Mouse (Mus musculus): ENCODE measurements at regions not wholly inside any gene's neighbourhood (a gene's known extent, or its start where the extent isn't known, plus 50 kb on each side); places are given as distances from the start of the nearest gene placed in this dataset.

DNA sequence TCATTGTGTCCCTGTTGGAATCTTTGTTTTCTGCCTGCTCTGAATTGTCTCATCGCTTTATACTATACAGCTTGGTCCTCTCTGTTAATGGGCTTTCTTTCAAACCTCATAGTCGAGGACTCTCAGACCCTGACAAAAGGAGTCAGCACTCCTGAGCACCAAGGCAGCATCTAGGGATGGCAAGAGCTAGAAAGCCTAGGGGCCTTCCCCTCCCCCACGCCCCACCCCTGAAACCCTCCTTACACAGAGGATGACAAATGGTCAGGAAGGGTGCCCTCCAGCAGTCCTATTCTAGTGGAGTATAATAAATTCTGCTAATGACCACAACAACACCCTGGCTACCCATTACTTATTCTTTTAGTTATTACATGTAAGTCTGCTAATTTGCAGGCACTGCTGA, 74.4 kb downstream of the Tbx19 start:
- DNase-seq: no peak

DNA sequence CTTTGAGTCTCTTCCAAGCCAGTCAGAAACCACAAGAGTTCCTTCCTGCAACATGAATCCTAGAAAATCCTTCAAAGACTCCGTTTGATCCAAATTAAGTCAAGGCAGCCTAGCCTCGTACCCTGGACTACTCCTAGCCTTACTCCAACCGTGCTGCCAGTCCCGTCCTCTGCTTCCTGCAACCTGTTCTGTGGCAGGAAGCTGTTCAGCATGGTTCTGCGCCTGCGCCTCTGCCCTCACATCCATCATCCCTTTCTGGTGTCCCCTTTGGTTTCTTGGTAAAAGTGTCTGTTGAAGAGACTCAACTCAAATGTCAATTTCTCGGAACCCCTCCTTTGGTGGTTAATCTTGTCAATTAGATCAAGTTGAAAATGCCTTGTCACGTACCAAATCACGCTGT, 75.8 kb downstream of the Tbx19 start:
- DNase-seq: no peak

DNA sequence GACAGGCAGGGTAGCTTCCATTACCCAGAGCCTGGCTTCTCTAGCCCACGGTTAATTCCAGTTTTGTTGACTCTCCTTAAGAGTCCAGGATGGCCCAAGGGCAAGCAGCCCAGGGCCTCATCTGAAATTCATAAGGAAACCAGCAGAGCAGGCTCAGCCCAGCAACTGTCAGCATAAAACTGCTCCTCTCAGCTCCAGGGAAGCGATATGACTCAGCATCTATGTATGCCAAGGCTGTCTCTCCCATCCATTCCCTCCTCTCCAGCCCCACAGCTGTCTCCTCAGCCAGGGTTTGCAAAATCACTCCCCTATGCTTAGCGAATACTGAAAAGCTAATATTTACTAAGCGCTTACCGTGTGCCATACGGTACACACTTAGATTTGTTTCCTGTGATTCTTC, 76.4 kb downstream of the Tbx19 start:
- DNase-seq: peak; percentile 35

DNA sequence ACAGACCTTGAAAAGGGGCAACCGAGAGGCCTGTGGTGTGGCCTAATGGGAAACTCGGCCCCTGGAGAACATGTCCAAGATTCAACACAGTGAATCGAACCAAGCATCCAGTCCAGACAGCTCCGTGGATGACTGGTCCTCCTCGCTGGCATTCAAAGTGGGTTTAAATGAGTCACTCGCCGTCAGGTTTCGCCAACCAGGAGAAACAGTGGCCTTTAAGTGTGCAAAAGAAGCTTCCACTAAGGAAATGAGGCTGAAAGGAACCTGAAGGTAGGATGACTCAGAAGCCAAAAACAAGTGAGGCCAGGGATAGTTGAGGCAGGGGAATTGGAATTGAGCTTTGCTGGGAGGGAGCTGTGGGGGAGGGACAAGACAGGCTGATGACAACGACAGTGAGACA, 80.2 kb downstream of the Tbx19 start:
- DNase-seq: no peak

DNA sequence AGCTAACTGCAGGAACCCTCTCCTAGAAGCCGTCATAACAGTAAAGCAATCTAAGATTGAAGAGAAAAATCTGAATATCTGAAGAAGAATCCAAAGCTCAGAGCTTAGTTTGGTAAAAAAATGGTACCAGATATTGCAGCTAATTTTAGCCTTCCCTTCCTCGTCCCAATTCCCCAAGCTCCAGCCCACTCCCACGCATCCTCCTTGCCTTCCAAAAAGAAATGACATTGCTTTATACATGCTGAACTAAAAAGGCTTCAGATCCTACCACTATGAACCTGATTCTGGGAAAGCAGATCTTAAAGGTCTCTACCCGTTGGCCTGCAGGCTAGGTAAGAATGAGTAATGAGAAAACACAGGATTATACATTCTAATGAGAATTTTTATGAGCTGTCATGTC, 83.3 kb downstream of the Tbx19 start:
- DNase-seq: peak; percentile 22

DNA sequence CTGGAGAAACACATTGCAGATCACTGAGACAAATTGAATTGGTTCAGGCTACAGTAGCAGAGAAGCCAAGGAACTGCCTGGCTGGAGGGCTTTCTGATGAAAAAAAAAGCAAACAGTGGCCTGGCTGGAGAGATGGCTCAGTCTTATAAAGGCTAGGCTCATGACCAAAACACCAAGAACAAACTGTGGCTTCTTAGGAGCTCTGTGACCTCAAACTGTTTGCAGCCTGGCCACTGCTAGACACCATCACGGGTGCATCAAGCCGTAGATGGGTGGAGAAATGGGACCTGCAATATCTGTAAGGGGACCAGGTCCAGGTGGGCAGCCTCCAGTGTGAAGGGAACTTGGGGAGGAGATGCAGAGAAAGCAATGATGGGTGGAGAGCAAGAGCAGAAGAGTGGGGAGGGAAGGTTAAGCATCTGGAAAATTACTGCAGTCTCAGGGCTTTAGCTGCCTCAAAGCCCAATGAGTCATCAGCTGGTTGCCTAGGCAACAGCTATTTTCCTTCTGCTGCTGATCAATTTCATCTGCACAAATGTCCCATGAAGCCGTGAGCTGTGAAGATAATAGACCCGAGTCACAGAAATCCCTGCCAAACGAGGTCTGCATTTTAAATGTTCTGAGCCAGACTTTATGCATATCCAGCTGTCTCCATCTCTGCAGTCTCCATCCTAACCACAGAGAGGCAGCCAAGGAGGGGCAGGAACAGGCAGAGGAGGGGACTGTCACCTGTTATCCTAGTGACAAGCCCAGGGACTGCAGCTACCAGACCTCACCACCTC, 85.1 kb downstream of the Tbx19 start:
- DNase-seq: peak; percentile 50

DNA sequence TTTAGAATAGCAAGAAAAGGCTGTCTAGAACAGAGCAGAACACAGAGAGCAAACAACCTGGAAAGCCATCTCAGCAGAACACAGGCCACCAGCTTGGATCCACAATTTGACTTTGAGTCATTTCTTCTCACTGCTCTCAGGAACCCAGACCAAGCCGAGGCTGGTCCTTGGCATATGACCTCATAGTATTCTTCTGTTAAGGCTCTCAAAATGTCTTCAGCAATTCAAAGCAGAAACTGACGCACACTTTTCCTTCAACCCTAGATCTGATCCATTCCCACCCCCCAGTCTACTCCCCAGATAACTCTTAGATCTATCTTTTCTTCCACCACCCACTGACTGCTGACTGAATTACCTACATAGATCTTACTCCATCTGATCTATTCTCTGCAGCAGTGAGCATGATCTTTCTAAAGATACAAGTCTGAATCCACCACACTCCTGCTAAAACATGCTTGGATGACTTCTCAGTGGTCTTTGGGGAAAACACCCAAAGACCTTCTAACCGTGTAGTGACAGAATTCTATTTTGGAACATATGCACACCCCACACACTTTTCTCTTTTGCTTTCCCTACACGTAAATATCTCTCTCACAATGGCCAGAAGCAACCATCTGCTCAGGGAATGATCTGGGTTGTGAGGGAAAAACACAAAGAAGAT, 88.6 kb downstream of the Tbx19 start:
- no peak for DNase-seq

DNA sequence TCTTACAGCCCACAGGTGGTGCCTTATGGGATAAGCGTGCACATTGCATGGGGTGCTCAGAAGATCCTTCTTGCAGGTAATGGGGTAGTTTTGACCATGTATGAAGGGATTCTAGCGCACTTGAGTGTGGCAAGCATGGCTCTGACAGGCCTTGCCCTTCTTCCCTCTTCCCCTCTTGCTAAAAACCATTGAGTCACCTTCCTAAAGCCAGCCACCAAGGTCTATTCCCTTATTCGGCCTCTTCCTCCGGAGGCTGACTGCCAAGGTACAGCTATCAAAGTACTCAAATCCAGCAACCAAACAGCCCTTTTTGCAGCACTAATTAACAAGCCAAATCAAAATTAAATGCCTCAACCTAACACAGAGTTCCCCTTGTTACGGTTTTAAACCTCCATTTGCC, 95.6 kb downstream of the Tbx19 start:
- DNase-seq: no peak

DNA sequence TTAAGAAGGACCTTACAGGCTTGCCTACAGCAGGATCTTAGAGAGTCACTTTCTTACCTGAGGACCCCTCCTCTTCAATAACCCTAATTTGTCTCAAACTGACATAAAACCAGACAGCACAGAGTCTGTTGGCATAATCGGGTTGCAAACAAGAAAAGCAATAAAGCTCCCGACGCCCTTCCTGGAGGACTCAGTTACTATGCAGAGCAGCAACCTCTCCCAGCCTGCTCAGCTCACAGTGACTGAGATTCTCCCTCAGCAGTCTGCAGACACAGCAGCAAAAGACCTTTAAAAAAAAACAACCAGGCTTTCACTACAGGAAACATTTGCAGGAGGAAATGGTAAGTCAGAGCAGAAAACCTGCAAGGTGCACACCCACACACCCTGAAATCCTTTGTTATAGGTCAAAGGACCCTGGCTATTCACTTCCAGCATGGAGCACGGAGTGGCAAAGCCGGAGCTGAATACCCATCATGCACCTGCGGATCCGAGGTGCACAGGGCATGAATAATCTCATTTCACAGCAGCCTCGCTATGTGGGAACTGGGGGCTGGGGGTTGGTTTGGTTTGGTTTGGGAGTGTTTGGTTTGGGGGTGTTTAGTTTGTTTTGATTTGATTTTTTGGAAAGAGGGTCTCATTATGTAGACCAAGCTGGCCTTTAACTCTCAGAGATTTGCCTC, 97.6 kb downstream of the Tbx19 start:
- no peak for DNase-seq

DNA sequence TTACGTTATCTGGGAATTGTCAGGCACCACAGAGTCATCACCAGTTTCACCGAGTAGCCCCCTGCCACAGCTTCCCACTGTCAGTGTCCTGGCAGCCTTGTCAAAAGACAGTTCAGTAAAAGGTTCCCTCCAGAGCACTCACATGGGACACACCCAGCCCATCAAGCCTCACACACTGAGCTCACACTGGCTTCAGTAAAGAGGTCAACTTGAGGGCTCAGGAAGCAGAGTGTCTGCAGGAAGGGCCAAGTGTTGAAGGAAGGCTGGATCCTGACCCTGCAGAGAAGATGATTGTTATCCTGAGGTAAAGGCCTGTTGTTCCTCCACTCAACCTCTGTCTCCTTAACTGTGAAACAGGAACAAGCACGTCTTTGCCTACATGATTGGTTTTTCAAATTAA, 99.2 kb downstream of the Tbx19 start:
- DNase-seq: no peak

DNA sequence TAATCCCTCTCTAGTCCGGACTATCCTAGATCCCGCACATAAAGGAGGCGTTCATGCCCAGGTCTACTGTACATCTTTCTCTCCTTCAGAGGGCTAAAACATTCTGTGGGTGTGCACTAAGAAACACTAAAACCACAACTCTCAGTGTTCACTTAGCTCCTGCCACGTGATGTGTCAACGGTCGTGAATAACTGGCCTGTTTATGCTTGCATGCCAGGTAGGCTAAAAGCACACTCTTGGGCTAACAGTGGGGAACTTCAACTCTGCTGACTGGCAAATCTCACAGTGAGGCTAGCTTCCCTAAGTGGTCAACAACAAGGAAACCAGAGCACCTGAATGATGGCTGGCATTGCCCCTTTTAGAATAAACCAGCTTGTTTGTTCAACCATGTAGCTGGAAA, 106.3 kb downstream of the Tbx19 start:
- no peak for DNase-seq

DNA sequence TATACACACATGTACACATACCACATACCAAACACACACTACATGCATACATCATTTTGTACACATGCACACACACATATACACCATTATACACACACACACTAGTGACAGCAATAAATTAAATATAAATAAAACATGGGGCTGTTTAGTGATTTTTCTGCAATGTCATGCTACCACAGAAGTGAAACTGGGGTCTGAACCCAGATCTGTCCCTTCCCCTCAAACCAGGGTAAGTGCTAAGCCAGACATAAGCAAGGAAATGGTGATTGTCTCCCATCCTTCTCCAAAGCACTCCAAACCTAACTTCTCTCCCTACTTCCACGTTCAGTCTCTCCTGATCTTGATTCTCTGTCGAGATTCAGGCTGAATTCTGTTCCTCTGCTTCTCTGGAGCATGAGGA, 109.3 kb downstream of the Tbx19 start:
- no peak for DNase-seq

DNA sequence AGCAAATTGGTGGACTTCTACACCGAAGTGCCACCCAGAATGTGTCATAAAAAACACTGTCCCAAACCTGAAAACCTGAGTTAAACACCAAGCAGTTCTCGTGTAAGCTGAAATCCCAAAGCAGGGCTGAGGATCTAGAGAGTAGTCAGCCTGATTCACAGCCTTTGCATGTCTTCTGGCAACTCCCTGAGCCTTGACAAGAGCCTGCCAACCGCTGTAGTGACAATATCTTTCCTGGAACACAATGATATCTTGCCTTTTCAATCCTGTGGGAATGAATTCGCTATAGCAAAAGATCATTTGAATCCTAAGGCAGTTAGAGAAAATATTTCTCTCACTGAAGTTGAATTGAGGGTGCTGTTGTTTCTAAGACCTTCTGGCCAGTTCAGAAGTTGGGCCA, 110.4 kb downstream of the Tbx19 start:
- peak; percentile 17 for DNase-seq

DNA sequence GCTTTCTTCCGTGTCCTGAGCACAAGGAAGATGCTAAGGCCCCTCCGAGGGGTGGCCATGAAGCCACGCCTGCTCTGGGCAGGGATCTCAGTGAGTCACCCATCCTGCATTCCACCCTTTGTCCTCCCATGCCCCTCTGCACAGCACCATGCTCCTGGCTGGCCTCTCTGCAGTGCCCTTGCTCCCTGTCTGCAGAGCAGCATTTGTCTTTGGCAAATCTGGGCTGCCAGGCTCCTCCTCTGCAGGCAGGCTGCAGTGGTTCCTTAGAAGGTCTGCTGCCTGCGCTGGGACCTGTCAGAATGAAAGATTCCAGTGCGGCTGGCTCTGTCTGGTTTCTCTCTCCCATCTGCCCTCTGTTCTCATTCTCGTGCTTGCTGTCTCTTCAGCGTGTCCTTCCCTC, 111.3 kb upstream of the Xcl1 start:
- peak; percentile 67 for DNase-seq

DNA sequence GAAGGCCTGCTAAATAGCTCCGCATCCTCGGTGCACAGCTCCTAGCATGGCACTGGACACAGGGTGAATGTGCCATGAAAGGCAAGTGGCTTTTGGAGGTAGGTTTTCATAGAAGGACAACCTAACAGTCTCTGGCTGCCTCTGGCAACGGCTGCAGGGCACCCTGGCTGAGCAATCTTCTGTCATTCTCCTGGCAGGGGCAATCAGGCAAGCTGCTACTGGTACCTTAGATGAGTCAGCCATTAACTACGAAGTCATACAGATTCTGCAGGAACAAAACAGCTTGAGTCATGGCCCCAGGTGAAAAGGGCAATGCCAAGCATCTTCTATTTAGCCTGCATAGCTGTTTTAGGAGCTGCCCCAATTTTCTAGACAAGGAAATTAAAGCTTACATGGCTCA, 110.7 kb upstream of the Xcl1 start:
- DNase-seq: no peak

DNA sequence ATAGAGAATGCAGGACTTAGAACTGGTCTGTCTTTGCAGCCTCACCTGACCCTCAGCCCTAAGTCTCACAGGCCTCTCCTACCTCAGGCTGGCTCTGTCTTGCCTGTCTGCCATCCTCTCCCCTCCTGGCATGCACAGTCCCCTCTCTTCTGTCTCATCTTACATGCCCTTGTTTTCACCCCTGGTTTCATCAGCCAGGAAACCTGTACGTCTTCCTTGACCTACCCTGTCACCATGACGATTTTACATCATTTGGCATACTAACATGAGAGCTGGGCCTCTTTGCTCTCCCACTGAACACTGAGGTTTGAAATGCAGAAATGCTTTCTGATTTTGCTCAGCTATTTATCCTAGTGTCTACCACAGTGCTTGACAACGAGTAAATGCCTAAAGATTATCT, 108.0 kb upstream of the Xcl1 start:
- no peak for DNase-seq

DNA sequence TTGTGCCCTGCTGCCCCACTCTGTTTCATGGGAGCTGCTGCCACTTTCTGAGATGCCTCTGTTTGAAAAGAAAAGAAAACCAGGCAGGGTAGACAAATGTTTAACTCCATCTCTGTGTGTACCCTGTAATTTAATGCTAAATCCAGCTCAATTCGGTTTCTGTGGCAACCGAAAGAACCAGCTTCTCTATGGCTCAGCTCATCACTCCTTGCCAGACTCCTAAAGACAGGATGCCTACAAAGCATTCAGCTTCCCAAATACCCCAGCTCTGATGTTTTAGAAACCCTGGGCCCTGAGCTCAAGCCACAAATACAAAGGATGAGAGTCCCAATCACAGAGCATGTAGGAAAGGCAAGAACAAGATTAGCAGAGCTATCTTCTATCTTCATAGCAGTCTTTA, 106.8 kb upstream of the Xcl1 start:
- no peak for DNase-seq

DNA sequence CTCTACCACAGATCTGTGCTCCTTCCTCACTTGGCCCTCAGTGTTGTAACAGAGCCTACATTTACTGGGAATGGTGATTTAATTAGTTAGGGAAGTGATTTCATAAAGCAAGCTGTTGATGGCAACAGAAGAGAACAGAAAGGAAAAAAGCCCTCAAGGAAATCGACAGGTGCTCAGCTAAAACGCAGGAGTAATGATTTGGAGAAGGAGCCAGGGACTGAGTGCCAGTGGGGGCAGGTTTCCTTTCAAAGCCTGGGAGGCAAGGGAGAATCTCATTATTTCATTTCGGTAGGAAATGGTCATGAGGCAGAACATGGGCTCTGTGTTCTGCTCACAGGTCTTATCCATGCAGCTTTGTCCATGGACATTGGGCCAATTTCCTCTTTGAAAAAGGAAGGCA, 101.3 kb upstream of the Xcl1 start:
- no peak for DNase-seq

DNA sequence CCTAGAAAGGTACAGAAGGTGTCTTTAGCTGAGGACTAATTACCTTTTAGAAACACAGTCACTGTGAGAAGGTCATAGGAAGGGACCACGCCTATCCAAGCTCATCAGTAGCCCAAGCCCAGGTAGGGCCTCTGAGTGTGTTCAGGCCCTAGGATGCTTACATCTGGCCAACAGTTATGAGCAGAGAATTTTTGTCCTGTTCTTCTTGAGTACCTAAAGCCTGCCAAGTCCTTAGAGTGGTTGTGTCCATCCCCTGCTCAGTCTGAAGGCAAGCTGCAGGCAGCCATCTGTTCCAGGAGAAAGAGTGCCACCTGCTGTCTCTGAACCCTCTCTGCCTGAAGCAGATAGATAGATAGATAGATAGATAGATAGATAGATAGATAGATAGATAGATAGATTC, 100.3 kb upstream of the Xcl1 start:
- DNase-seq: no peak

DNA sequence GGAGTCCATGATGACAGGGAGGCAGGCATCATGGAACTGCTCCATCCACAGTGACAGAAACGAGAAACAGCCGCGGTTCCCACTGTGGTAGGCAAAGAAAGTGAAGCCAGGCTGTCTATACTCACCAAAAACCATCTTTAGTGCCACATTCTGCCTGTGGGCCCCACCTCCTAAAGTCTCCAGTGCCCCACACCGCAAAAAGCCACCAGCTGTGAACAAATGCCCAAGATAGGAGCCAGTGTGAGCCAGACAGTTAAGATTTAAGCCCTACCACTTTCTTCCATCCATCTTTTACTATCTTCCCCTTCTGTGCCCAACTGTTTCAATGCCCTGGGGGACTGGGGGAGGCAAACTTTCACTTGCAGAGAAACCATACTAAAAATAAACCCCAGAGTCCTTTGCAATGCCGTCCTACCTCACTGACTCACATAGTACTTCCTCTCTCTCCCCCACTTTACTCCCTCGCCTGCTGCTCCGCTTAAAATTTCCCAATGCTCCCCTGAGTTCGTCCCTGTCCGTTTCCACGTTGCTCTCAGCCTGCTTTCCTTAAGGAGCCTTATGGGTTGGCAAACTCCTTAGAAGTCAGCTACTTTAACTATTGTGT, 85.7 kb upstream of the Xcl1 start:
- DNase-seq: no peak

DNA sequence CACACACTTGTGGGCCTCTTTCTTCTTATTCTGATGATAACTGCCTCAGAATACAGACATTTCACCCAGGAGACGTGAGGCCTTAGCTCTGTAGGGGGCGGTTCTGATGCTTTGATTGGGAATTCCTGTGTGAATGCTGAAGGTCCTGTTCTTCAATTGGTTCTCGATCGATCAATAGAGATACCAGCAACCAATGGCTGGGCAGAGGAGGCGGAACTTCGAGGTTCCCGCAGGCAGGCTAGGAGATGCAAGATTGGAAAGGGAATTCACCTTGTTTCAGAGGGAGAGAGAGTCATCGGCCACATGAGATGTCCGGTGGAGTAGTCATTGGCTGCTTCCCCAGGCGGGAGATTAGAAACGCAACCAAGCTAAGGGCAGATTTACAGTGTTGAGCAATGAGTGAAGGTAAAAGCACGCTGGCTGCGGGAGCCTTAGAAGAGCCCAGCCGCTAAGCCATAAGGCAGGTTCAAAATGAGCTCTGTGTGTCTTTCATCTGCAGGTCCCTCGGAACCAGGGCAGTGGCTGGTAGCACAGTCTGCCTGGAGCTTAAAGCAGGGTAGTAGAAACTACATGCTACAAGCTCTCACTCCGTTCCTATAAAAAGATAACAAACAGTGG, 83.5 kb upstream of the Xcl1 start:
- peak; percentile 32 for DNase-seq

DNA sequence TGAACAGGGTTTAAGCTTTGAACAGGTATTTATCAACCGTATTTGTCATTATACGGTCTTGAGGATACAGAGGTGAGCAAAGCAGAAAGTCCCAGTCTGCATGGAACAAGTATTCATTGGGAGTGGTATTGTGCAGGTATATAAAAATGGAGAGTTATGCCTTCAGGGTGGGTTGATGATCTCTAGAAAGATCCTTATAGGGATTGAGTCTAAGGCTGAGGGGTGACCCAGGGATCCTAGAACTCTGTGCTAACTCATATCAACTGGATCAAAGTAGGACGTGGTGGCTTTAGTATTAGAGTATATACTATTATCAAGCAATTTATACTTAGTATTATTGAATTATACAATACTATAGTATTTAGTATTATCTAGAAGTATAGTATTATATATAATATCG, 82.9 kb upstream of the Xcl1 start:
- no peak for DNase-seq

DNA sequence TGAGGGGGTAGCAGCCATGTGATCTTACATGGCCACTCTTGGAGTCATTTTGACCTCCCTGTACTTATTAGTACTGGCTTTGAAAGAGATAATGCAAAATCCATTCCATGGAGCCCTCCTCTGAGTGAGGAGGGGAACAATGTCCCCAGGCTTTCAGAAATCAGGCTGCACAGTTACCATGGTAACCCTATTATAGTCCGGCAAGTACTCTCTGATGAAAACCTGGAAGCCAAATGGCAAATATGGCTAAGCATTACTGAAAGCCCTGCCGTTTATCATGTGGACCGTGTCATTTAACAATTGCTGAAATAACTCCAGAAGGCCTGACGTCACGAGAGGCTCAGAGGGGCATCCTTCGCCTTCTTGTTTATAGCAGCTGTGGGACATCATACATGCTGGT, 82.5 kb upstream of the Xcl1 start:
- no peak for DNase-seq

Data from heart, postnatal 4 days (tissue).